Mouse (Mus musculus): ENCODE results near the gene Grm5.

The Grm5 gene

DNA sequence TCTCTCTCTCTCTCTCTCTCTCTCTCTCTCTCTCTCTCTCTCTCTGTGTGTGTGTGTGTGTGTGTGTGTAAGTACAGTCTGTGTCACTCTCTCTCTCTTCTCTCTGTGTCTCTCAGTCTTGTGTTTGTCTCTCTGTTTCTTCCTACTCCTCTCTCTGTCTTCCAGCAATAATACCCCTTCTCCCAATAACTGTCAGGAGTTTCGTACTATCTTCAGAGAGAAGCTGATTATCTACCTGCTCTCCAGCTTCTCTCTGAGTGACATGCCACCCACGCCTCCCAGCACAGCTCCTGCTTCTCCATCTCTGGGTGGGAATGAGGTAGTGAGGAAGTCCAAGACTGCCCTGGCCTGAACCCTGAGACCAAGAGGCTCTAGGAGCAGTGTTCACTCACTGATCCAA is at the start of gene Grm5:
Grm5 (plus strand) TSS at position 301 of the 400 bp plus-strand sequence.
- no peak for DNase-seq (ENCODE audit: low spot score)

DNA sequence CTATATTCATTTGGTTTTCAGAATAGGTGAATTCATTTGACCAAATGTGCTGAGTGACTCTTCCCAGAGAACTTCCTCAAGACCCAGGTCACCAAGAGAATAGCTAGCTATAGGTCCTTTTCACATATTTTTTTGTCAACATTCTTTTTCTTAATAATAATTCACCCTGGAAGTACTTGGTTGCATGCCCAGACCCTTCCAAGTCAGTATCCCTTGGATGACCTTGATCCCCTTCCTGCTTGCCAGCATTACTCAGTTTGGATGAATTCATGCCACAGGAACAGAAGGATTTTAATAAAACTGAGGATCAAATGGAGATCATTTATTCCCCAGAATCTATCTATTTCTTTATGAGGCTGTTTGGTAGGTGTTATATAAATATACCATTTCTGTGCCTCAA is 44.9 kb upstream of the Grm5 start:
- DNase-seq (ENCODE audit: low spot score), result no peak

DNA sequence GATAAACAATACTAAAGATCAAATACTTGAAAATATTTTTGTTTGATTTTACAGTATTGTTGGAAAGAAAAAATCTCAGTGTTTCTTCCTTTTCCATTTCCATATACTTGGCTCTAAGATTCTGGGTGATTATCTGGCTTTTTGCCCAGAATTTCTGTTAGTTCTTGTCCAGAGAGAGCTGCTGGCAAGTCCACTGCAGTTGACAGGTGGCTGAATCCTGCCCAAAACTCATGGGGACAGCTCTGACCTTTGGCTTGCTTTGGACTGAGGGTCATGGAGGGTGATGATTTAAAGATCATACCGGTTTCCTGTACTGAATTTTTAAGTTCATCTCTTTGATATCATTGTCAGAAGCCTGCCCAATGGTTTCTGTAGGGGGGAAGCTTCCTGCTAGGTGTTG is 18.7 kb upstream of the Grm5 start:
- no peak for DNase-seq (ENCODE audit: low spot score)

DNA sequence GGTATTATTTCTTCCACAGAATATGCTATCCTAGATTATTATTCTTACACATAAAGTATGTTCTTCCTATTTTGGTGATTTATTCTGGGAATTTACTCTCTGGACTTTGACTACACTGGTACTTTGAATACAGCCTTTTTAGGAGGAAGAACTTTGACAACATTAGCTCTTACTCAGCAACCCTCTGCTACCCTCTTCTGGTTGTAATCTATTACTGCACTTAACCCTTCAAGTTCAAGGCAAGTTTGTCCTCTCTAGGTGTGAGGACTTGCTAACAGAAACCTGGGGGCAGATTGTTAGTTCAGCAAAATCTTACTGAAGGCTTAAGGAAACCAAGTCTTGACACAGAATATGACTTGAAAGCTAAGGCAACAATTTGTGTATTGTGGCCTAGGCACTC is 17.5 kb upstream of the Grm5 start:
- no peak for DNase-seq (ENCODE audit: low spot score)

DNA sequence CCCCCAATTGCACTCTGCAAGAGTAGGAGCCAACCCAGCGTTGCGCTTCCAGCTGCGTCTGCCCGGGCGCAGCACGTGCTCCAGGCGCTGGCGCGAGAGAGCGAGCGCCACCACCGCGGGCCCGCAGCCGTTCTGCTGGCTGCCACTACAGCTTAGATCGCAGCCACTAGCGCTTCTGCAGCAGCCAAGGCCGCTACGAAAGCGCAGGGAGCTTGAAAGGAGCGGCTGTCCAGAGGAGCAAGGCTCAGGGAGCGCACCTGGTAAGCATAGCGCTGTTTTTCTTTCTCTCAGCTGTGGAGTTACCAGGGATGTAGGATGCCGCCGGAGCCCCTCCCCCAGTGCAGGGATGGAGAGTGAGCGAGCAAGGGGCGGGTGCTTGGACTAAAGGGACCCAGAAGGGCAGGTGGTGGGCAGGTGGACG is 323 bp downstream of the Grm5 start:
- DNase-seq (ENCODE audit: low spot score), result no peak

DNA sequence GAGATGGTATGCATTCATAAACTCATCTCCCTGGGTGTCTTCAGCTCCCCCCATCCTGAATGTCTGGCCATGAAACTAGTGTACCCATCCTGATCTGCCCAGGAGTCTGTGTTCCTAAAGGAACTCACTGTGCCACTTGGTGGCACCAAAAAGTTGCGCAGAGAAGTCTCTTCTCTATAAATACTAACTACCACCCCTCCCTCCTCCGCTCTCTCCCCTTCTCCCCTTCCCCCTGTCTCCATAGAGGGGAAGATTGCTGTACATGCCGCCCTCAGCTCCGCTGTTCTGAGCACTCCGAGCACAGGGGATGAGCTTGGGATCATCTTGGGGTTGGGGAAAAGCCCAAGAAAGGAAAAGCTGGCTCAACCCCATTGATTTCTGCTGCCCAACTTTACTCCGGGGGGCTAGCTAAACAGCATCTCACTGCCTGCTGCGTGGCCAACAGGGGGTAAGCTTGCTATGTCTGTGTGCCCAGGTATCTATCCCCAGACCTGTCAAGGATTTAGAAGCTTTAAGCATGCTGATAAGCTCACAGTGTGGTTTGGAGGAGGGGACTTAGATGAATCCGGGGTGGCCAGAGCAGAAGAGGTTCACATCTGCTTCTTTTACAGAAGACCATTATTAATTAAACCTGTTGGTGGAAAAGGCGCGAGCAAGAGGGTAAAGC is 2.4 kb downstream of the Grm5 start:
- DNase-seq (ENCODE audit: low spot score), result no peak

DNA sequence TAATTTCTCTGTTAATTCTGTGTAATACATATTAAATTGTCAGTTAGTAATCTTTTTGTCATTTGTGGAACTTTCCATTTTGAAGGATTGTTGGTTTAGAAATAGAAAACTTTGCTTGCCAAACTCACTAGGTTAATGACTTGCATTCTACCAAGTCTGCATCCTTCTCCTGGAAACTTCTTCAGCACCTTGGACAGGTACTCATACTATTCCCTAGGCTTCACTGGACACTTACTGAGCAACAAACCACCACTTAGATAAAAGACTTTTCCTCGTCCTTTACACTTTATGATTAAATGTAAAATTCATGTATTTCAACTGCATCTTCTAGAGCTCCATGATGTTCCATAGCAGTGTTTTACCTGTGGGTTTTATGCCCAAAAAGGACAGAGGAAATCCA is 4.0 kb downstream of the Grm5 start:
- no peak for DNase-seq (ENCODE audit: low spot score)

DNA sequence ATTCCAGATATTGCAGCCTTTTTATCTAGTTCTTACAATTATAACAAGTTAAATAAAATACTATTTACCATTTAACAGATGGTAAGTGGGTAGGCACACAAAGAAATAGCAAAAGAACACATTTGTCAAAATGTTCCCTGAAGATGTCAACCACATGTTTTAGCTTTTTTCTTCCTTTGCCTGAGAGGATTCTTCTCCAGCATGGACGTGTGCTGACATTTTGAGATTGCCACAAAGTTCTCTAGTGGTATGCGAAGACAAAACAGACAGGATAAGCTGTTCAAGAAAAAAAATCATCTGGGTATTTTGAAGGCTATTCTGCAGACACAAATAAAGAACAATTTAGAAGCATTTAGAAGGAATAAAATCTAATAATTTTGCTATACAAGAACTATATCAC is 42.3 kb downstream of the Grm5 start:
- DNase-seq (ENCODE audit: low spot score), result no peak

DNA sequence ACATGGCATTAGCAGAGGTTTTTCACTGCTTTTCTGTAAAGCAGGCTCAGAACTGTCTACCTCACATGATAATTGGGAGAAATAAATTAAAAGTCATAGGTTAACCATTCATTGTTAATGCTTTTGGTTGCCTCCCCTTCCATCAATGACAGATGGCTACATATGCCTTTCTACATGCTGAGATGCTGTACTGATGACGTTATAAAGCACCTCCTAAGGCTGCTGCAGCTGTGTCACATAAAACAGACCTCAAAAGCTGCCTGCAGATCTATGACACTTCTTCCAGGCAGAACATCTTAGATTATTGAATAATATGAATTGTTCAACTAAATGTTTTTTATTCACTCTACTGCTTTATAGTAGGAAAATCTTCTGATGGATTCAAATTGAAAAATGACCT is 51.6 kb downstream of the Grm5 start:
- DNase-seq (ENCODE audit: low spot score), result no peak

DNA sequence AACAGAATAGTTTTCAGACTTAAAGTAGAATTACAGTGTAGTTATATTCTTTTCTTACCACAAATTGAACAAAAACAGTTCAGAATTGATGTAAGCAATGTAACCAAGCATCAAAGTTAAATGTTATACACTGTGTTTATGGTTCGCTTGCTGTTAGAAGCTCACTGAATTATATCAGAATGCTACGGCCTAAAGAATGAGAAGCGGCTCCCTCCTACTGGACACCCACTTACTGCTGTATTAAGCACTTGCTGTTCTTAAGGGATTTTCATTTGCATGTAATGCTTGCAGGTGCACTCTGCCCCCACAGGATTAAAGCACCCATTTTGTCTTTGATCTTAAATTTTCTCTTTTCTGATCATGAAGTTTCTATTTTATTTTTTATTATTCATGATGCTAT is 66.6 kb downstream of the Grm5 start:
- DNase-seq (ENCODE audit: low spot score), result no peak

DNA sequence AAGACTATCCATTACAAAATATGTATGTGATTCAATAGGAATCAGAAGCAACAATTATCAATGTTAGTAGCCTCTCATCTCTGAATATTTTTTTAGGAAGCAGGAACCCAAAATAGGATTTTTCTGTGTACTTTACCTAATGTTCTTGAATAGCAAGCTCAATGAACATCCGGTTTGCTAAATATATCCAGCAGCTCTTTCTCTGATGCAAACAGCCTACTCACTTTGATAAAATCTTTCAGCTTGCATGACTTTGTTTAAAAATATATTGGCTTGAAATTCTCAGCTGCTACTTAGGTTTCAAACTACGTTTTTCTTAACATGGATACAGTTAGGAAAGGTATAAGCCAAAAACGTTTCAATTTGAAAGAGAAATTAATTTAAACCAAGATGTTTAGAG is 77.8 kb downstream of the Grm5 start:
- no peak for DNase-seq (ENCODE audit: low spot score)

DNA sequence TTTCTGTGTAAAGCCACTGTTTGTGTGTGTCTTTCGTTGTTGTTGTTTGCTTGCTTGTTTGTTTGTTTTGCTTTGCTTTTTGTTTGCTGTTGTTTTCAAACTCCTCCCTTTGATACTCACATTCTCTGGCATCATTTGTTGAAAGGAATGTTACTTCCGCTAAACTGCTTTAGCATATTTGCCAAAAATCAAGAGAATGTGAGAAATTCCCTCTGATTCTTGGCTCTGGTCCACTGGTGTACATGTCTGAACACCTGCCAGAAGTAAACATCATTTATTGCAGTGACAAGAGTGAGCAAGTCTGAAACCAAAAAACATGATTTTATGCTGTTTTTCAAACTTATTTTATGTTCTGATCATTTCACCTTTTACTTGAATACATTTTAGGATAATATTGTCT is 80.1 kb downstream of the Grm5 start:
- no peak for DNase-seq (ENCODE audit: low spot score)

DNA sequence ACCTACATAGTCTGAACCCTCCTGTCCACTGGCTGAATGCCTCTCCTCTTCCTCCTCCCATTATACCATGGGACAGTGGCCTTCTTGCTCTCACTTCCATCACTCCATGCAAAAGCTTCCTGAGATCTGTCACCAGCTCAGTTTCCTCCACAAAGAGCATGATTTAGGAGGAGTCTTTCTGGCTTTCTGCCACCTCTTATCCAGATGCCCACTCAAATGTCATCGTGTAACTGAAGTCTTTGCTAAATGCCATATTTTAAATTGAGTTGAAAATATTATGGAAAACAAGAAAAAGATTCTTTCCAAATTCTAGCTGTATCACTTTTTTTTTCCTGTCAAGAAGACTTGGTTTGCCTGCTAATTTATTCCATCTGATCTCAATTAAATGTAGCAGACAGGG is 132.4 kb downstream of the Grm5 start:
- DNase-seq (ENCODE audit: low spot score), result no peak

DNA sequence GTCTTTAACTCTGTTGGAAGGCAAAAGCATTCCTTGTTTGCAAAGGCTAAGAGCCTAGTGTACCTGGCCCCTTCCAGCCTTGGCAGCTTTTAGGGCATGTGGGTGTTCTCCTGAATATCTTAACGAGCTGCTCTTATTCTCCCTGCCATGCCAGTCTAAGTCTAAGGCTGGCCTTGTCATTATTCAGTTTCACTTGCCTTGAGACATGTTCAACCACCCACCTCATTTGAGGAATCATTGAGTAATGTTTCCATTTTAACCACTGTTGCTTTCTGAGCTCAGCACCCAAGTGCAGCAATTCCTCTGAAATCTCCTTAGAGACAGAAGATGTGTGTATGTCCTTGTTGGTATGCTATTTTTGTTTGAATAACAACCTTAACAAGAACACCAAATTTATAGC is 134.7 kb downstream of the Grm5 start:
- no peak for DNase-seq (ENCODE audit: low spot score)

DNA sequence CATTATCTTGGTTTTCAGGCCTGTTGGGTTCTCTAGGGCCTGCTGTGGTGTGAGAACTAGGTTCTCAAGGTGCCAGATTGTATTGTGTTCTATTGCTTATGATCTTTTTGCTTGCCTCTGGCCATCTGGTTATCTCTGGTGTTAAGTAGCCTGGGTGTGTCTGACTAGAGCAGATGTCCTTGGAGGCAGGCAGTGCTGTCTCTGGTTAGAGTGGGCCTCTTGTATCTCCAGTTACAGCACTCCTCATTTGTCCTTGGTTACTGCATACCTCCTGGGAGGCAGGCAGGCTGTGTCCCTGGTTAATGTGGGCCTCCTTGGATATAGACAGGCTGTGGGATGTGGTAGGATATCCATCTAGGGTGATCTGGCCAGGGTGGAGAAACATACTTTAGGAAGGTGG is 150.5 kb downstream of the Grm5 start:
- no peak for DNase-seq (ENCODE audit: low spot score)

DNA sequence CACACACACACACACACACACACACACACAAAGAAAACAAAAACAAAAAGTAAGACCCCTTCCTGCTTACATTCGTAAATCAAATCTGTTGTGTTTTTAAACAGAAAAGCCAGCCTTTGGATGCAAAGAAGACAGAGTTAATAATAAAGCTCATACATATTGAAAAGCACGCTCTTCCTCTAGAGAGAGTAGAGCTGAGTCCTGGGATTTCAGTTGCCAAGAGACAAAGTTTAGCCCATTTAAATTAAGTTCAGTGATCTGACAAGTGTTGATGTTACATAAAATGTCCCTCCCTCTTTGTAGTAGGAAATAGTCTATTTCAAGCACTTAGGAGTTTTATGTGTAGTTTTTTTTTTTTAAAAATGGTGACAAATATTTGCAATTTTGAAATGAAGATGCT is 178.0 kb downstream of the Grm5 start:
- no peak for DNase-seq (ENCODE audit: low spot score)

DNA sequence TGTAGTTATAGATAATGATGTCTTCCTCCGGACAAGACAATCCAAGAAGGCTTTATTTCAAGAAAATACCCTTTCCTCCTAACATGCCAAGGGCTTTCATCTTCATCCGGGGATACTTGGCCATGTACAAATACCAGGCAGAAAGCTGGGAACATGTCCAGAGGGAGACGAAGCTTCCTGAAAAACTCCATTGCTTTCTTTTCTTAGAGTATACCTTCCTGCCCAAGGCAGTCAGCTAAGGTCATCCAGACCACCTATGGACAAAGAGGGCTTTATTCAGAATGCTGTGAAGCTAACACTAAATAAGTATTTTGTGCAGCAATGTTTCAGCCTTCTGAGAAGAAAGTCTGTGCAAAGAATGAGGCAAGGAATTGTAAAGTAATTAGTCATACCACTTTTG is 178.4 kb downstream of the Grm5 start:
- no peak for DNase-seq (ENCODE audit: low spot score)

DNA sequence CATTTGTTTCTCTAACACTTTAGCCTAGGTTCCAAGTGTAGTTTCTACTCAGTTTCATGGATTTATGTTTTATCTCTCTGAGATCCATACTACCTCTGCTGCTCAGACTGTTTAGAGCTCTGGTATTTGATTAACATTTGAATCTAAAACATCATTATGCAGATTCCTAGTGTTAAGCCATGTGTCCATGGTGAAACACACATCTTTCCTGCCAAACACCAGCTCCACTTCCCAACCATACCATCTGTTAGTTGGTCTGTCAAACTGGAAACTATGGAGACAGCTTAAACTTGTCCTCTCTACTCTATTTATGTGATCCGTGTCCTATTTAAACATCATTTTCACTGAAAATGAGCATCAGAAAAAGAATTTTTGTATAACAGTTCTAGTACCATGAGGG is 203.6 kb downstream of the Grm5 start:
- DNase-seq (ENCODE audit: low spot score), result no peak

DNA sequence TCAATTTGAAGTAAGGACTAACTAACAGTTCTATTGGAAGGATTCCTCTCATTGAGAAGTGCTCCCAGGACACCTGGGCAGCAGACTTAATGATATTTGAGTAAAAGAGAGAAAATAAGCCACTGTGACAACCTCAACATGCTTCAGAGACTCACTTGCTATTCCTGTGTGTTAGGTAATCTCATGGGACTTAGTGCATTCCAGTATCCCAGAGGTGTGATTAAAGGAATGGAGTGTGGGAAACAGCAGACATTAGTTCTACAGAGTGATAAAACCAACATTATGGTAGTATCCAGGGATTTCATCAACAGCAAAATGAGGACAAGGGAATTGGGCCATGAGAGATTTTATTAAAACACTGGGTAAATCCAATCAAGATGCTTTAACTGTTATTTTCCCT is 205.0 kb downstream of the Grm5 start:
- DNase-seq (ENCODE audit: low spot score), result no peak

DNA sequence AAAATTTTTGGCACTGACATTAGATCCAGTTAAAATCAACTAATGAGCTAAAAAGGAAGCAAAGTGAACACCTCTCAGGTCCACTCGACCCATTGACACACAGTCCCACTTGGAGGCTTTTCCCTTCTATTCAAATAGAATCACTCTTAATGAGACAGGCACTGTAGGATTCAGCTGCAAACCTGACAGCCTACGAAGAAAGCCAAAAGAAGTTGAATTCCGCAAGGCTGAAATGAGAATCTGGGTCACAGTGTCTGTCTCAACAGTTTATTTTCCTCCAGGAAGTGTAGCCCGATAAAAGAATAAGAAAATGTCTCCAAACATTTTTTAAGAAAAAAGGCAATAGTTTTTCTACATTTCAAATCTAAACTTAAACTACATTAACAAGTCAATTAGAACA is 209.9 kb downstream of the Grm5 start:
- DNase-seq (ENCODE audit: low spot score), result no peak

DNA sequence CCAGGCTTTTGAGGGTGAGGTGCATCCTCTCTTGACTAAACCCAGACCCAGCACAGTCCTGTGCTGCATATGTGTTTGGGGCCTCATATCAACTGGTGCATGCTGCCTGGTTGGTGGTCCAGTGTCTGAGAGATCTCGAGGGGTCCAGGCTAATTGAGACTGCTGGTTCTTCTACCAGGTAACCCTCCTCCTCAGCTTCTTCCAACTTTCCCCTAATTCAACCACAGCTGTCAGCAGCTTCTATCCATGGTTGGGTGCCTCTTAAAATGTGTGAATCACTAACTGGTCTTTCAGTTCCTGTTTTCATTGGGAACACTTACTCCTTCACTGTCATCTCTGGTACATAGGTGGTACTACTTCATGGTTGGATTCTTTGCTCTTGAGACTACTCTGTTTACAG is 240.9 kb downstream of the Grm5 start:
- no peak for DNase-seq (ENCODE audit: low spot score)

DNA sequence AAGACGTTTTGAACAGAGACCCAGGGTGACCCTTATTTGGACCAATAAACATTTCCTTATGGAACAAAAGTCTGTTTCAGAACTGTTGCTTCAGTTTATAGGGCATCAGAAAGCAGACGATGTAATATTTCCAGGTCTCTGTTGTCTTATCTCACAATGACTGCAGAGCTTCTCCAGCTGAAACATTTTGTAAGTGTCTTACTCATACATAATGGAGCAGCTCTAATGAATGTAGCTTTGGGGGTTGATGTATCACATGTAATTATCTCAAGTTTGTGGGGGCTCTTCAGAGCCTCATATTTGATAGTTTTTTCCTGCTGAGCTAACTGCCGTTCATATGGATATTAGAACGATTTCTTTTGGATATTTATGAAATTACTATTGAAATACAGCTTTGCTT is 250.7 kb downstream of the Grm5 start:
- DNase-seq (ENCODE audit: low spot score), result no peak

DNA sequence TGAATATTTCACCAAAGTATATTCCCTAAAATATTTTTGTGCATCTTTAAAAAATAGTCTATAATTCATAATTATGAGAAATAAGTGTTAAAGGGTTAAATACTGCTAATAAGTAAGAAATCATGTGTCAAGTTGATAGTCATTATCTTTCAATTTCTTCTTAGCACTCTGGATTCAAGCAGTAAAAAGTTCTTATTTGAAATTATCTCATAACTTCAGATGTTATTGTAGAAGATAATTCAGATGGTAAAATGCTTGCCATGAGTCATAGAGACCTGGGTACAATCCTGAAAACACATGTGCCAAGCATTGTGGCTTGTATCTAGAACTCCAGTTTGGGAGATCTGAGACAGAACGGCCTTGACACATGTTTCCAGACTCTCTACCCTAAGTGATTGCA is 254.6 kb downstream of the Grm5 start:
- DNase-seq (ENCODE audit: low spot score), result no peak

DNA sequence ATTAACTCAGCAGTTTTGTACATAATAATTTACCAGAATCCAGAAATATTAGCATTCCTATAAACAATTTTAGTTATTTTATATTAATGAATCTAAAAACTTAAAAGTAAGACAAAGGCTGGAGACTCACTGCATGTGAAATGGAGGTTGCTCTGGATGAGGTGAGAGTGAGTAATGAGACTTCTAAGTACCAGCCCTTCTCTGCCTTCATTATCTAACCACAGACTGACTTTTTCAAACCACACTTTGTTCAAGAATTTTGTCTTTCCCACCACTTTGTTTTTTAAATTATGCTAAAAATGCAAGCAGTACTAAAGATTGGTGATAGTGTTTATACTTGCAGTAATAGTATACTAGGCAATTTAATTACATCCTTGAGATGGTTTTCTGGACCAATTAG is 259.5 kb downstream of the Grm5 start:
- no peak for DNase-seq (ENCODE audit: low spot score)

DNA sequence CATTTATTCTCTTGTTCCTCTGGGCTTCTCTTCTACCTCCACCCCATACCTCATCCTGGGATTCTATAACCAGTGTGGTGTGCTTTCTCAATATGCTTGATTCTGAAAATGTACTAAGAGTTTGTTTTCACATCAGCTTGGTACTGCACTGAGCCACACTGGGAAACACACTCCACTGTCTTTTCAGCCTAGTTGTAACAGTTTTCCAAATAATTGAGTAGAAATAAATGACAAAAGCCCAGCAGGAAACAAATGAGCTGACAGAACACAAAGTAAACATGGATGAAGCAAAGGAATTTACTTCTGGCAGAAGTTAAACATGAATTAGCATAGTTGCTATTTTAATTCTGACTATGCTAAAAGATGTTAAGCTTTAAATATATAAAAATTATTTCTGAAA is 262.1 kb downstream of the Grm5 start:
- DNase-seq (ENCODE audit: low spot score), result no peak
